Mouse (Mus musculus): Measurements from ENCODE around the gene Arhgap10. TPM values are rescaled to one million over a fixed set of nuclear protein-coding genes. Genes with fewer than 3 reads are reported as not detected.

Arhgap10 gene
- total and polyA plus RNA-seq, 2 experiments from 2014 or later = 4.2 to 5.2 TPM

GRCm38 (mm10) chr8:77292120-77292519 lies 225.6 kb downstream of the Arhgap10 start:
- ATAC-seq (no peak), DNase-seq (ENCODE audit: low spot score) (no peak)
- no peak overlapping the region for H3K27ac ChIP-seq
- no peak overlapping the region for H3K4me3 ChIP-seq (ENCODE audit: low read length)
- H3K9me3 ChIP-seq (ENCODE audit: low read length) = no peaks in the 10 kb centered on the region
- WGBS = 48% methylated on average over 4 of the region's 4 CpGs
- no peaks in the 10 kb centered on the region for H3K36me3 ChIP-seq (ENCODE audit: insufficient read depth, low read length)
- TF ChIP-seq CTCF (IDR thresholded peaks at IDR 0.05; ENCODE audit: low read depth) = no peak
- no peak overlapping the region for H3K4me2 ChIP-seq (ENCODE audit: low read depth, low read length)
- H3K4me1 ChIP-seq (ENCODE audit: insufficient read depth, low read length) = no peaks in the 10 kb centered on the region
- H3K9ac ChIP-seq (replicated peaks; ENCODE audit: low read length) = no peak overlapping the region
- H3K27me3 ChIP-seq (ENCODE audit: insufficient read depth, low read length) = no peaks in the 10 kb centered on the region

- H3K4me3 ChIP-seq (ENCODE audit: low read length) = no peak overlapping the region
- no peak overlapping the region for H3K4me2 ChIP-seq (ENCODE audit: low read depth, low read length)
- H3K36me3 ChIP-seq (ENCODE audit: insufficient read depth, low read length) = no peaks in the 10 kb centered on the region
- H3K4me1 ChIP-seq (ENCODE audit: insufficient read depth, low read length) = no peaks in the 10 kb centered on the region
- H3K9ac ChIP-seq (replicated peaks; ENCODE audit: low read length) = no peak overlapping the region
- ATAC-seq (no peak), DNase-seq (ENCODE audit: low spot score) (no peak)
- no peaks in the 10 kb centered on the region for H3K9me3 ChIP-seq (ENCODE audit: low read length)
- WGBS = 89% methylated on average over 12 of the region's 12 CpGs
- no peak for TF ChIP-seq CTCF (IDR thresholded peaks at IDR 0.05; ENCODE audit: low read depth)
- no peak overlapping the region for H3K27ac ChIP-seq
- no peaks in the 10 kb centered on the region for H3K27me3 ChIP-seq (ENCODE audit: insufficient read depth, low read length)
These were observed 229.3 kb downstream of the Arhgap10 start for GRCm38 (mm10) chr8:77288492-77288891.

GRCm38 (mm10) chr8:77288065-77288464 lies 229.7 kb downstream of the Arhgap10 start:
- H3K9ac ChIP-seq (replicated peaks; ENCODE audit: low read length) = no peak overlapping the region
- no peak for TF ChIP-seq CTCF (IDR thresholded peaks at IDR 0.05; ENCODE audit: low read depth)
- H3K4me3 ChIP-seq (ENCODE audit: low read length) = no peak overlapping the region
- H3K9me3 ChIP-seq (ENCODE audit: low read length) = no peaks in the 10 kb centered on the region
- H3K4me2 ChIP-seq (ENCODE audit: low read depth, low read length) = no peak overlapping the region
- no peaks in the 10 kb centered on the region for H3K36me3 ChIP-seq (ENCODE audit: insufficient read depth, low read length)
- ATAC-seq (no peak), DNase-seq (ENCODE audit: low spot score) (no peak)
- WGBS = 83% methylated on average over 3 of the region's 3 CpGs
- no peaks in the 10 kb centered on the region for H3K27me3 ChIP-seq (ENCODE audit: insufficient read depth, low read length)
- H3K4me1 ChIP-seq (ENCODE audit: insufficient read depth, low read length) = no peaks in the 10 kb centered on the region
- no peak overlapping the region for H3K27ac ChIP-seq

- no peak for TF ChIP-seq CTCF (IDR thresholded peaks at IDR 0.05; ENCODE audit: low read depth)
- no peak for ATAC-seq
These were observed 233.3 kb downstream of the Arhgap10 start for GRCm38 (mm10) chr8:77284473-77284872.

GRCm38 (mm10) chr8:77282605-77283236 lies 235.0 kb downstream of the Arhgap10 start:
- Histone ChIP-seq H3K27ac (no peak overlapping the region), H3K4me2 (ENCODE audit: low read depth, low read length) (no peak overlapping the region), H3K4me3 (ENCODE audit: low read length) (no peak overlapping the region), H3K9ac (replicated peaks; ENCODE audit: low read length) (no peak overlapping the region), H3K4me1 (ENCODE audit: insufficient read depth, low read length) (no peaks in the 10 kb centered on the region), H3K9me3 (ENCODE audit: low read length) (no peaks in the 10 kb centered on the region), H3K36me3 (ENCODE audit: insufficient read depth, low read length) (no peaks in the 10 kb centered on the region), H3K27me3 (ENCODE audit: insufficient read depth, low read length) (no peaks in the 10 kb centered on the region)
- no peak for TF ChIP-seq CTCF (IDR thresholded peaks at IDR 0.05; ENCODE audit: low read depth)
- WGBS = 81% methylated on average over 7 of the region's 7 CpGs
- DNase-seq (ENCODE audit: low spot score) (no peak), ATAC-seq (no peak)

More at GRCm38 (mm10) chr8:77284473-77284872, 233.3 kb downstream of the Arhgap10 start:
- Histone ChIP-seq H3K9me3 (ENCODE audit: low read length) (no peaks in the 10 kb centered on the region), H3K27me3 (ENCODE audit: insufficient read depth, low read length) (no peaks in the 10 kb centered on the region), H3K36me3 (ENCODE audit: insufficient read depth, low read length) (no peaks in the 10 kb centered on the region), H3K9ac (replicated peaks; ENCODE audit: low read length) (no peak overlapping the region), H3K27ac (no peak overlapping the region), H3K4me3 (ENCODE audit: low read length) (no peak overlapping the region), H3K4me2 (ENCODE audit: low read depth, low read length) (no peak overlapping the region), H3K4me1 (ENCODE audit: insufficient read depth, low read length) (no peaks in the 10 kb centered on the region)
- DNase-seq (ENCODE audit: low spot score) = no peak
- WGBS = 84% methylated on average over 3 of the region's 3 CpGs

GRCm38 (mm10) chr8:77279977-77280376 lies 237.8 kb downstream of the Arhgap10 start:
- ATAC-seq = no peak

GRCm38 (mm10) chr8:77278246-77278645 lies 239.5 kb downstream of the Arhgap10 start:
- no peak overlapping the region for H3K9ac ChIP-seq (replicated peaks; ENCODE audit: low read length)
- 95% methylated on average over 4 of the region's 4 CpGs for WGBS
- no peak for DNase-seq (ENCODE audit: low spot score)
- H3K27me3 ChIP-seq (ENCODE audit: insufficient read depth, low read length) = no peaks in the 10 kb centered on the region
- H3K4me1 ChIP-seq (ENCODE audit: insufficient read depth, low read length) = no peaks in the 10 kb centered on the region
- H3K36me3 ChIP-seq (ENCODE audit: insufficient read depth, low read length) = no peaks in the 10 kb centered on the region
- no peak overlapping the region for H3K27ac ChIP-seq
- H3K4me2 ChIP-seq (ENCODE audit: low read depth, low read length) = no peak overlapping the region
- ATAC-seq = no peak
- TF ChIP-seq CTCF (IDR thresholded peaks at IDR 0.05; ENCODE audit: low read depth) = no peak
- H3K9me3 ChIP-seq (ENCODE audit: low read length) = no peaks in the 10 kb centered on the region
- H3K4me3 ChIP-seq (ENCODE audit: low read length) = no peak overlapping the region

More at GRCm38 (mm10) chr8:77279977-77280376, 237.8 kb downstream of the Arhgap10 start:
- no peaks in the 10 kb centered on the region for H3K4me1 ChIP-seq (ENCODE audit: insufficient read depth, low read length)
- H3K4me3 ChIP-seq (ENCODE audit: low read length) = no peak overlapping the region
- no peaks in the 10 kb centered on the region for H3K9me3 ChIP-seq (ENCODE audit: low read length)
- no peak overlapping the region for H3K4me2 ChIP-seq (ENCODE audit: low read depth, low read length)
- H3K9ac ChIP-seq (replicated peaks; ENCODE audit: low read length) = no peak overlapping the region
- no peak for DNase-seq (ENCODE audit: low spot score)
- no peak for TF ChIP-seq CTCF (IDR thresholded peaks at IDR 0.05; ENCODE audit: low read depth)
- H3K27ac ChIP-seq = no peak overlapping the region
- no peaks in the 10 kb centered on the region for H3K36me3 ChIP-seq (ENCODE audit: insufficient read depth, low read length)
- WGBS = 63% methylated on average over 3 of the region's 3 CpGs
- H3K27me3 ChIP-seq (ENCODE audit: insufficient read depth, low read length) = no peaks in the 10 kb centered on the region
